Mouse (Mus musculus) megakaryocyte, embryonic 14.5 days (primary cell): Measurements from ENCODE around the gene Vwa3b. TPM values are rescaled to one million over a fixed set of nuclear protein-coding genes. Genes with fewer than 3 reads are reported as not detected.

Experiments used
- H3K27me3 ChIP-seq: replicated peaks from 2 replicates; pipeline ENCODE3; 2012; ENCODE audit warnings: inconsistent platforms
- H3K36me3 ChIP-seq: replicated peaks from 2 replicates; pipeline ENCODE3; 2012; ENCODE audit warnings: low read length, inconsistent platforms, mixed read lengths
- H3K4me1 ChIP-seq: 2 replicates; pipeline ENCODE4 v1.6.1; 2012; ENCODE audit warnings: inconsistent platforms
- H3K4me3 ChIP-seq: replicated peaks from 2 replicates; pipeline ENCODE3; 2012; ENCODE audit warnings: moderate library complexity, mild to moderate bottlenecking, inconsistent platforms
- H3K9me3 ChIP-seq: 2 replicates; pipeline ENCODE4 v1.6.1; 2012; ENCODE audit warnings: inconsistent platforms
- FLI1 ChIP-seq: IDR thresholded peaks from 2 replicates; pipeline ENCODE4 v1.6.1; 2012; ENCODE audit warnings: low read length, inconsistent platforms, mixed read lengths
- GATA1 ChIP-seq: IDR thresholded peaks from 3 replicates; pipeline ENCODE4 v1.6.1; 2012; ENCODE audit warnings: mixed read lengths, low read length, inconsistent platforms, borderline replicate concordance
- polyA plus RNA-seq: library from polyadenylated mRNA; stranded (reverse); fragments of >175 nt; gene quantifications from 2 replicates; pipeline ENCODE4 v1.2.3, GENCODE M21; 2012; ENCODE audit warnings: low replicate concordance; ENCODE audit not compliant: insufficient read depth

Vwa3b gene
- polyA plus RNA-seq, 1 experiment, result not detected

DNA sequence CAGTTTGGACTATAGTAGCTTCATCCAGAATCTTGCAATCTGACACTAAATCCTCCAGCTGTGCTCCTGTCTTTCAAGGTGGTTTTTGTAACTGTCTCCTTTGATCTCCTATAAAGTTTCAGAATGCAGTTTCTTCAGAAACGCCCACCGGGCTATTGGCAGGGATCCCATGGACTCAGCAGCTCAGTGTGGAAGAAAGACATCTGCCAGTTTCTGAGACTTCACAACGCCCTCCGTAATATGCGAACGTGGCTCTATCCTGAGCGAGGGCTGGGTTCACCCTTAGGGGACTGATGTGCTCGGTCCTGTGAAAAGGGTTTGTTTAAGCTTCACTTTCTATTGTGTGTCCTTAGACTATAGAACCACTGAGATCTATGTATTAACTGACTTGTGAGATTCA is 181.3 kb downstream of the Vwa3b start:
- no peaks in the 10 kb centered on the region for H3K36me3 ChIP-seq
- no peak overlapping the region for H3K4me3 ChIP-seq
- no peaks in the 10 kb centered on the region for H3K4me1 ChIP-seq
- H3K9me3 ChIP-seq, result peaks cover 3% of the 10 kb centered on the region; the same call in 1 of the 2 replicates
- no peaks in the 10 kb centered on the region for H3K27me3 ChIP-seq
- TF ChIP-seq FLI1, result no peak
- TF ChIP-seq GATA1, result no peak

DNA sequence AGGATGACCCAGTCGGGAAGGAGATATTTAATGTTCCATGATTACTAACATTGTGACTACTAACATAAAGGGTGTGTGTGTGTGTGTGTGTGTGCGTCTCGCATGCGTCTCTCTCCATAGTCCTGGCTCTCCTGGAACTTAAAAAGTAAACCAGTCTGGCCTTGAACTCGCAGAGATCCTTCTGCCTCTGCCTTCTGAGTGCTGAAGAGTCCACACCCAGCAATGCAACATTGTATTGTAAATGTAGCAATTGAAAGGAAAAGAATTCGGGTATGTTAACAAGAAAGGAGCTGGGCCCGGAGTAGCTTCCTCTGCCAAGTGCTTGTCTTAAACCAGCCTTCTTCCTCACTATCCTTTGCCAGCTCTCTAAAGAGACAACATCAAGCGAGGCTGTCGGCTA is 186.0 kb downstream of the Vwa3b start:
- H3K9me3 ChIP-seq, result peaks cover 3% of the 10 kb centered on the region; the same call in 1 of the 2 replicates
- no peak overlapping the region for H3K4me3 ChIP-seq
- no peaks in the 10 kb centered on the region for H3K27me3 ChIP-seq
- TF ChIP-seq FLI1 (no peak), GATA1 (no peak)
- no peaks in the 10 kb centered on the region for H3K36me3 ChIP-seq
- no peaks in the 10 kb centered on the region for H3K4me1 ChIP-seq

DNA sequence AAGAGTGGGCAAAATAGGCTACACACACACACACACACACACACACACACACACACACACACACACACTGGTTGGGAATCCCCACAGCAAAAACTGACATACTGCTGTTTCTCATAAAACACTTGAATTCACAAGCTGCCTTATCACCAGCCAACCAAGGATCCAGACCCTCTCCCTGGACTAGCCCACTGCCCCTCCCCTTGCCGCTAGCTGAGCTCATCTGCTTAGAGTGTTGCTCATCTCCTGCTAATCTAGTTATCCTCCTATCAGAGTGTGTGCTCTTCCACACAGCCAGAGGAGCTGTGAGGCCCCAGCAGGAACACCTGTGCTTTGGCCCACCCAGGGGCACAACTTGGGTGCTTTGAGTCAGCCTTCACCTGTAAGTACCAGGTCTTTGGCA is 187.7 kb downstream of the Vwa3b start, which contains the start of gene Cnga3:
TSS of gene Cnga3 (plus strand) at position 291 of the 400 bp plus-strand sequence.
- no peaks in the 10 kb centered on the region for H3K4me1 ChIP-seq
- no peak for TF ChIP-seq GATA1
- no peak for TF ChIP-seq FLI1
- no peak within 1 kb of the TSS for H3K4me3 ChIP-seq
- H3K9me3 ChIP-seq, result no peaks in the 10 kb centered on the region
- H3K36me3 ChIP-seq, result no peaks in the 10 kb centered on the region
- peaks cover 7% of the 10 kb centered on the region for H3K27me3 ChIP-seq

DNA sequence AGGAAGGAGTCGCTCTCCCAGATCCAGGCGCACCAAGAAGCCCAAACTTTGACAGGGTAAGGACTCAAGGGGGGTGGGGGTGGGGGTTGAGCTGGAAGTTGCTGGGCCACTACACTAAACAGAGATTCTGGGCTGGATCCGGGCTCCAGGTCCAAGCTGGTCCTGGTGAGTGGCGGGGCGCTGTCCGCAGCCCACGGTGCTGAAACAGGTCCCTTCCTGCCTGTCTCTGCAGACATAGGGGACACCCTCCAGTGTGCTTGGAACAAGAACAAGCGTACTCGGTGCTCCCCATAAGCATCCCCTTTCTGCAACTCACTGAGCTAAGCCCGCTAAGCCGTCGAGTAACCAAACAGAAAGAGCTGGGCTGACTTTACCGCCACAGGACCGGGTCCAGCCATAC is 192.0 kb downstream of the Vwa3b start:
- Histone ChIP-seq H3K27me3 (peaks cover 13% of the 10 kb centered on the region), H3K9me3 (peaks cover 10% of the 10 kb centered on the region), H3K4me3 (no peak overlapping the region), H3K4me1 (no peaks in the 10 kb centered on the region; the same call in 1 of the 2 replicates), H3K36me3 (no peaks in the 10 kb centered on the region)
- TF ChIP-seq FLI1 (no peak), GATA1 (no peak)

DNA sequence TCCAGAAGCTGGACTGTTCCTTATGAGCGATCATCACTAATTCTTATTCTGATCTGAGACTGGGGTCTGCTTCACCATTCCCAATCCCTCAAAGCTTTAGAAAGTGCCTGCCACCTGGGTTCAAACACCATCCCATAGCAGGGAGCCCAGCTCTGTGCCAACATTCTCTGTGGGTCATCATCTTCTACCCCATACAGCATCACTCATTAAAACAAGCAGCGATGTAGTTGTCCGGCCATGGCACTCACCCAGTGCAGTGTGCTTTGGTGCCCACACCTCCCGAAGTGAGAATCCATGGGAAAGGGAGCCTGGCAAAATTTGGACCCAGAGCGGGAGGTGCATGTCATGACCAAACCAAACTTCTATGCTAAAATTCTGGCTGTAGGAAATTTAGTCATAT is 193.2 kb downstream of the Vwa3b start:
- Histone ChIP-seq H3K36me3 (no peaks in the 10 kb centered on the region), H3K27me3 (peaks cover 16% of the 10 kb centered on the region), H3K4me1 (no peaks in the 10 kb centered on the region; the same call in 1 of the 2 replicates), H3K4me3 (no peak overlapping the region), H3K9me3 (peaks cover 13% of the 10 kb centered on the region)
- TF ChIP-seq GATA1 (no peak), FLI1 (no peak)

DNA sequence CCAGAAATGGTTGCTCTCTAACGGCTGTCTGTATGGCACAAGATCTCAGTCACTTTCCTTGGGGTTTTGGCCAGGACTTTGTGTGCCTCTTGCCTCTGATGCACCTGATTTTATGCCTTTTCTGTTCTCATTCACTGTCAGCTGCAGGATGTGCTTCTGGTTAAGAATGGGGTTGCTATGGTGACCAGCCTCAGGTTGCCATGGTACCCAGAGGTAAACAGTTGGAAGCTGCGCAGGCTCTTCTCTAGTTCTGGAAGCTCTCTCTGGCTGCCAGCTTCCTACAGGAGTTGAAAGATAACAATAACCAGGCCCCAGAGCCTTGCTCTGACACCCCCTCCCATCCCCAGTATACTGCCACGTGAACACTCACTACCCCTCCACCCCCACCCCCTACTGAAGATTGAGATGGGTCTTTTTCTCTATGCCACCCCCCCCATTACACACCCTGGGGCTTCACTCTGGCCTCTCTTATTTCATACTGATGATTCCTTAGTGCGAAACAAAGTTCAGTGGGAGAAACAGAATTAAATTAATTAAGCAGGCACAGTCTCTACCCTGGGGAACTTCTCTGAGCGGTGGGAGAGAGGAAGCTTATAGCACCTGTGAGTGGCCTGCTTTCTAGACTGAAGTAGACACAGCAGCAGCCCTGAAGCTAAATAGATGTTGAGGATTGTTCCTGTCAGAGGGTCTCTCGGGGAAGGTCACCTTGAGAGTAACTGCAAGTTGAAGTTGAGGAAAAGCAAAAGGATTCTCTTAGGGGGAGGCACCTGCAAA is 193.9 kb downstream of the Vwa3b start:
- peaks cover 16% of the 10 kb centered on the region for H3K27me3 ChIP-seq
- no peaks in the 10 kb centered on the region for H3K36me3 ChIP-seq
- no peaks in the 10 kb centered on the region; the same call in 1 of the 2 replicates for H3K4me1 ChIP-seq
- peaks cover 13% of the 10 kb centered on the region for H3K9me3 ChIP-seq
- TF ChIP-seq GATA1 (no peak), FLI1 (no peak)
- no peak overlapping the region for H3K4me3 ChIP-seq

DNA sequence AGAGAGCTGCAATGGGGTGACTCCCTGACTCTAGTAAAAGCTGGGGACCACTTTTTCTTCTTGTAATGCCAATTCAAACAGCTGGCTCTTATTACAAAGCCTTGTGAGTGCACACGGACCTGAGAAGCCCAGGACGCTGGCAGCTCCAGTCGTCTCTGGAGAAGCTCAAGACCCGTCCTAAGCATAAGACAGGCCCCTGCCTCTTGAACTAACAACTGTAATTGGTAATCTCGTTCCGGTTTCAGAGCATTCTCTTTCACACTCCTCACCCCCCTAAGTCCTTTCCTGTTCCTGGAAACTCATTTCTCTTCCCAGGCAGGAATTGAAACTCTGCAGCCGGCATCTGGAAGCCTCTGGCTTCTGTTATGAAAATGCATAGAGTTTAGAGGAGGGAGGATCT is 195.6 kb downstream of the Vwa3b start:
- no peaks in the 10 kb centered on the region for H3K36me3 ChIP-seq
- peaks cover 13% of the 10 kb centered on the region for H3K9me3 ChIP-seq
- H3K27me3 ChIP-seq, result peaks cover 16% of the 10 kb centered on the region
- no peak for TF ChIP-seq GATA1
- no peak for TF ChIP-seq FLI1
- H3K4me1 ChIP-seq, result no peaks in the 10 kb centered on the region; the same call in 1 of the 2 replicates
- H3K4me3 ChIP-seq, result no peak overlapping the region

DNA sequence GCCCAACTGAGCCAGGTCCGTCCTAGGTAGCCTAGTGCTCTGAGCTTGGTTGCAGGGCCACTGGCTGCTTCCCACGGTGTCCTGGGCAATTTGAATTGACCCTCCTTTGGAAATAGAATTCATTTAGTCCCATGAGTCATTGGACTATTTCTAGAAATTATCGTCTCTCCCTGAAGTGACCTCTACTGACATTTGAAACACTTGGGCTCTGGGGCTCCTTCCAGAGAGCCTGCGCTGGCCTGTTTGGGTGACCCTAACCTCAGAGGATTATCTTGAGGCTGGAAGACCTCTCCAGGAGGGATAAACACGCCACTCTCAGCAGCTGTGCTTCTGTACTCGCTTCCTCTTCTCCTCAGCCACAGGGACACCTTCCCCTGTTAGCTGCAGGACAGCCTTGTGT is 204.0 kb downstream of the Vwa3b start:
- Histone ChIP-seq H3K4me3 (no peak overlapping the region), H3K9me3 (peaks cover 24% of the 10 kb centered on the region), H3K4me1 (no peaks in the 10 kb centered on the region), H3K27me3 (no peaks in the 10 kb centered on the region), H3K36me3 (no peaks in the 10 kb centered on the region)
- TF ChIP-seq FLI1, result no peak
- TF ChIP-seq GATA1, result no peak

DNA sequence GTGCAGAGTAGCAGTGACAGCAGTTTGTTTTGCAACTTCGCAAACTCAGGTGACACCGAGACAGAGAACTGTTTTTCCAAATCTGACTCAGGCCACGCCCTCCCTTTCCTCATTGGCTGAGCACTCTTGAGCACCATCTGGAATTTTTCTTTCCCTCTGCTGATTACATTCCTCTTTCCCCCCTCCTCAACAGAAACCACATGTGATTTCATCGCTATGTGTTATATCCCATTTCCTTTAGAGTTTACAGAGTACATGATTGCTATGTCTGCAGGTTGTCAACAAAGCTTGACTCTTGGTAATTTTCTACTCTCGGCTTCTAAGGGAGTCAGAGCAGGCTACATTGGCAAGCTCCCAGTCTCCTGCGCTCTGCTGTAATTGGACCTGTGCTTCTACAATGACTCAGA is 204.9 kb downstream of the Vwa3b start:
- no peak overlapping the region for H3K4me3 ChIP-seq
- TF ChIP-seq GATA1 (no peak), FLI1 (no peak)
- H3K27me3 ChIP-seq, result peaks cover 2% of the 10 kb centered on the region
- no peaks in the 10 kb centered on the region for H3K36me3 ChIP-seq
- peaks cover 24% of the 10 kb centered on the region for H3K9me3 ChIP-seq
- H3K4me1 ChIP-seq, result no peaks in the 10 kb centered on the region

Other genes with a start within 250 kb of the Vwa3b start
- 12.1 and 14.4 TPM in 2 replicates for gene Tmem131, start 82.9 kb upstream of the Vwa3b start, polyA plus RNA-seq
- gene Cnga3, start 187.8 kb downstream of the Vwa3b start, polyA plus RNA-seq, result not detected in 2 replicates